Mouse (Mus musculus) lung, embryonic 14.5 days (tissue): Measurements from ENCODE around the gene Tgif2. TPM values are rescaled to one million over a fixed set of nuclear protein-coding genes. Genes with fewer than 3 reads are reported as not detected.
A peak's percentile ranks its signal among the peaks of the same experiment; 100 is the strongest.
"Not testable (repeated sequence)": the region's sequence is repeated elsewhere in the genome, so short reads cannot be mapped to it uniquely, and the experiment has no call there.

Source experiments
- ATAC-seq: fragments of 200-750 bp; cut with Nextera tagmentation; 2 replicates; pipeline ENCODE4 v1.8.0; 2017; ENCODE audit warnings: mild to moderate bottlenecking, moderate TSS enrichment, moderate library complexity; ENCODE audit not compliant: insufficient read depth
- DNase-seq: peaks from one replicate; pipeline ENCODE4 v3.0.0-alpha.2; 2015
- H3K27ac ChIP-seq: fragments of 300-500 bp; sonication (generic); 2 replicates; pipeline ENCODE4 v1.5.1; 2014; ENCODE audit warnings: low read depth, mild to moderate bottlenecking, moderate library complexity
- H3K27me3 ChIP-seq: fragments of 300-500 bp; sonication (generic); 2 replicates; pipeline ENCODE4 v1.6.1; 2014; ENCODE audit warnings: low read length, control low read depth; ENCODE audit not compliant: insufficient read depth
- H3K36me3 ChIP-seq: fragments of 300-500 bp; sonication (generic); 2 replicates; pipeline ENCODE4 v1.6.1; 2014; ENCODE audit warnings: control low read depth; ENCODE audit not compliant: insufficient read depth
- H3K4me1 ChIP-seq: fragments of 300-500 bp; sonication (generic); 2 replicates; pipeline ENCODE4 v1.6.1; 2014; ENCODE audit warnings: antibody characterized with exemption, control low read depth; ENCODE audit not compliant: insufficient read depth
- H3K4me2 ChIP-seq: fragments of 300-500 bp; sonication (generic); 2 replicates; pipeline ENCODE4 v1.6.1; 2014; ENCODE audit warnings: mild to moderate bottlenecking
- H3K4me3 ChIP-seq: fragments of 300-500 bp; sonication (generic); 2 replicates; pipeline ENCODE4 v1.5.1; 2014; ENCODE audit warnings: low read depth, low read length
- H3K9ac ChIP-seq: fragments of 300-500 bp; sonication (generic); 2 replicates; pipeline ENCODE4 v1.6.1; 2014
- H3K9me3 ChIP-seq: fragments of 300-500 bp; sonication (generic); 2 replicates; pipeline ENCODE4 v1.6.1; 2016; ENCODE audit warnings: low read depth, low read length, control low read depth
- CTCF ChIP-seq: IDR thresholded peaks from 2 replicates; pipeline ENCODE4 v1.5.1; 2016; ENCODE audit warnings: antibody characterized with exemption, low read depth
- WGBS: fragments of 180-500 bp; shearing (Covaris S2); extraction: QIAGEN DNeasy Blood & Tissue Kit; methylation state at CpG from one replicate; pipeline ENCODE4 v1.1.7; 2014; 5-methylcytosine and 5-hydroxymethylcytosine counted together
- polyA plus RNA-seq: library from polyadenylated mRNA; unstranded; fragments of >200 nt; fragmentation: Nextera tagmentation; extraction: Ambion mirVana; gene quantifications from 2 replicates; pipeline ENCODE4 v1.2.1, GENCODE M21; 2014

Gene Tgif2
- polyA plus RNA-seq, 1 experiment from 2014 or later, result 75.1 TPM

GRCm38 (mm10) chr2:156853999-156854771, 14.4 kb downstream of the Tgif2 start:
- H3K27me3 ChIP-seq, H3K4me3 ChIP-seq, H3K9me3 ChIP-seq, H3K4me1 ChIP-seq, ATAC-seq, H3K9ac ChIP-seq, H3K4me2 ChIP-seq, H3K27ac ChIP-seq: not testable (repeated sequence)
- DNase-seq, result peak; percentile 73
- TF ChIP-seq CTCF, result peak; percentile 55
- WGBS, result 48% methylated on average over 13 of the region's 13 CpGs
- peaks cover 67% of the 10 kb centered on the region for H3K36me3 ChIP-seq

GRCm38 (mm10) chr2:156856311-156856710, 16.5 kb downstream of the Tgif2 start:
- no peak for DNase-seq

GRCm38 (mm10) chr2:156857385-156857791, 17.6 kb downstream of the Tgif2 start:
- TF ChIP-seq CTCF, result no peak

More at GRCm38 (mm10) chr2:156856311-156856710, 16.5 kb downstream of the Tgif2 start:
- Histone ChIP-seq H3K4me2 (no peak overlapping the region), H3K4me3 (no peak overlapping the region), H3K27ac (no peak overlapping the region), H3K9ac (no peak overlapping the region), H3K4me1 (0 out of 2 replicates have a peak, but pooled peaks cover 3% of the 10 kb centered on the region), H3K27me3 (no peaks in the 10 kb centered on the region), H3K9me3 (no peaks in the 10 kb centered on the region), H3K36me3 (peaks cover 45% of the 10 kb centered on the region)
- no peak for TF ChIP-seq CTCF
- WGBS, result 94% methylated on average over 1 of the region's 1 CpGs
- ATAC-seq, result no peak

GRCm38 (mm10) chr2:156857835-156858234, 18.0 kb downstream of the Tgif2 start, which contains the start of gene 4930518I15Rik:
Gene 4930518I15Rik (minus strand): TSS chr2:156857946.
- Histone ChIP-seq H3K4me3 (no peak within 1 kb of the TSS), H3K27ac (peak within 1 kb of the TSS; percentile 54; the same call in 1 of the 2 replicates), H3K4me2 (no peak within 1 kb of the TSS), H3K9me3 (no peaks in the 10 kb centered on the region), H3K9ac (no peak within 1 kb of the TSS), H3K36me3 (peaks cover 32% of the 10 kb centered on the region), H3K27me3 (no peaks in the 10 kb centered on the region), H3K4me1 (0 out of 2 replicates have a peak, but pooled peaks cover 3% of the 10 kb centered on the region)
- 81% methylated on average over 2 of the region's 2 CpGs for WGBS
- DNase-seq (no peak), ATAC-seq (no peak)
- no peak for TF ChIP-seq CTCF

More at GRCm38 (mm10) chr2:156857385-156857791, 17.6 kb downstream of the Tgif2 start:
- H3K4me2 ChIP-seq, result no peak overlapping the region
- no peaks in the 10 kb centered on the region for H3K27me3 ChIP-seq
- peak overlapping the region; percentile 6; the same call in 1 of the 2 replicates for H3K27ac ChIP-seq
- 34% methylated on average over 3 of the region's 3 CpGs for WGBS
- DNase-seq (no peak), ATAC-seq (no peak)
- no peaks in the 10 kb centered on the region for H3K9me3 ChIP-seq
- no peak overlapping the region for H3K9ac ChIP-seq
- peaks cover 35% of the 10 kb centered on the region for H3K36me3 ChIP-seq
- H3K4me3 ChIP-seq, result no peak overlapping the region
- 0 out of 2 replicates have a peak, but pooled peaks cover 3% of the 10 kb centered on the region for H3K4me1 ChIP-seq

GRCm38 (mm10) chr2:156858671-156859070, 18.9 kb downstream of the Tgif2 start:
- DNase-seq, result peak; percentile 79
- H3K36me3 ChIP-seq, result peaks cover 30% of the 10 kb centered on the region

GRCm38 (mm10) chr2:156862041-156862717, 22.4 kb downstream of the Tgif2 start:
- no peaks in the 10 kb centered on the region for H3K9me3 ChIP-seq
- H3K36me3 ChIP-seq, result peaks cover 39% of the 10 kb centered on the region
- WGBS, result under 1% methylated on average over 19 of the region's 19 CpGs
- peak overlapping the region; percentile 97 for H3K27ac ChIP-seq
- ATAC-seq, result peak; percentile 12; the same call in 1 of the 2 replicates
- peak overlapping the region; percentile 100 for H3K4me3 ChIP-seq
- DNase-seq, result peak; percentile 78
- TF ChIP-seq CTCF, result 0 out of 2 replicates have a peak, but pooled peaks have one; percentile 5
- H3K4me2 ChIP-seq, result peak overlapping the region; percentile 84
- H3K4me1 ChIP-seq, result peaks cover 8% of the 10 kb centered on the region; the same call in 1 of the 2 replicates
- no peaks in the 10 kb centered on the region for H3K27me3 ChIP-seq
- H3K9ac ChIP-seq, result peak overlapping the region; percentile 87

More at GRCm38 (mm10) chr2:156858671-156859070, 18.9 kb downstream of the Tgif2 start:
- ATAC-seq, result no peak
- H3K9ac ChIP-seq, result no peak overlapping the region
- H3K4me1 ChIP-seq, result 0 out of 2 replicates have a peak, but pooled peaks cover 3% of the 10 kb centered on the region
- H3K4me3 ChIP-seq, result no peak overlapping the region
- H3K27ac ChIP-seq, result peak overlapping the region; percentile 43; the same call in 1 of the 2 replicates
- no peaks in the 10 kb centered on the region for H3K9me3 ChIP-seq
- H3K27me3 ChIP-seq, result no peaks in the 10 kb centered on the region
- TF ChIP-seq CTCF, result no peak
- 47% methylated on average over 7 of the region's 7 CpGs for WGBS
- no peak overlapping the region for H3K4me2 ChIP-seq
